Mouse (Mus musculus): ENCODE measurements around the gene Sema5a. TPM values are rescaled to one million over a fixed set of nuclear protein-coding genes. Genes with fewer than 3 reads are reported as not detected.

The Sema5a gene
- polyA plus RNA-seq, 1 experiment from 2014 or later: 8.7 TPM

- Histone ChIP-seq H3K27ac (no peak overlapping the region), H3K36me3 (replicated peaks) (no peaks in the 10 kb centered on the region), H3K4me1 (no peaks in the 10 kb centered on the region), H3K4me3 (no peak overlapping the region), H3K27me3 (replicated peaks) (no peaks in the 10 kb centered on the region), H3K4me2 (no peak overlapping the region), H3K9ac (no peak overlapping the region), H3K9me3 (no peaks in the 10 kb centered on the region)
- WGBS: 80% methylated on average over 1 of the region's 1 CpGs
- ATAC-seq (replicated peaks): no peak
Observed at GRCm38 (mm10) chr15:32494899-32495298, 250.3 kb downstream of the Sema5a start.

GRCm38 (mm10) chr15:32496880-32497279 is 252.3 kb downstream of the Sema5a start:
- Histone ChIP-seq H3K27me3 (replicated peaks) (no peaks in the 10 kb centered on the region), H3K4me1 (no peaks in the 10 kb centered on the region), H3K36me3 (replicated peaks) (no peaks in the 10 kb centered on the region), H3K4me2 (no peak overlapping the region), H3K4me3 (no peak overlapping the region), H3K27ac (no peak overlapping the region), H3K9me3 (no peaks in the 10 kb centered on the region), H3K9ac (no peak overlapping the region)
- WGBS: 77% methylated on average over 4 of the region's 4 CpGs
- no peak for ATAC-seq (replicated peaks)

GRCm38 (mm10) chr15:32505941-32506340 is 261.3 kb downstream of the Sema5a start:
- Histone ChIP-seq H3K27ac (no peak overlapping the region), H3K27me3 (replicated peaks) (no peaks in the 10 kb centered on the region), H3K9me3 (no peaks in the 10 kb centered on the region), H3K9ac (no peak overlapping the region), H3K4me2 (no peak overlapping the region), H3K4me1 (no peaks in the 10 kb centered on the region), H3K36me3 (replicated peaks) (no peaks in the 10 kb centered on the region), H3K4me3 (no peak overlapping the region)
- ATAC-seq (replicated peaks): no peak
- WGBS: 92% methylated on average over 2 of the region's 2 CpGs

- no peaks in the 10 kb centered on the region for H3K27me3 ChIP-seq (replicated peaks)
- H3K4me2 ChIP-seq: no peak overlapping the region
- no peak overlapping the region for H3K9ac ChIP-seq
- H3K4me1 ChIP-seq: no peaks in the 10 kb centered on the region
- no peak overlapping the region for H3K4me3 ChIP-seq
- H3K27ac ChIP-seq: no peak overlapping the region
- H3K36me3 ChIP-seq (replicated peaks): no peaks in the 10 kb centered on the region
- no peak for ATAC-seq (replicated peaks)
- no peaks in the 10 kb centered on the region for H3K9me3 ChIP-seq
Observed at GRCm38 (mm10) chr15:32508282-32508681, 263.7 kb downstream of the Sema5a start.

- Histone ChIP-seq H3K9ac (no peak overlapping the region), H3K36me3 (replicated peaks) (no peaks in the 10 kb centered on the region), H3K27me3 (replicated peaks) (no peaks in the 10 kb centered on the region), H3K27ac (no peak overlapping the region), H3K9me3 (no peaks in the 10 kb centered on the region), H3K4me1 (no peaks in the 10 kb centered on the region), H3K4me3 (no peak overlapping the region), H3K4me2 (no peak overlapping the region)
- 60% methylated on average over 1 of the region's 1 CpGs for WGBS
- no peak for ATAC-seq (replicated peaks)
Observed at GRCm38 (mm10) chr15:32514877-32515276, 270.3 kb downstream of the Sema5a start.

GRCm38 (mm10) chr15:32517954-32518353 is 273.3 kb downstream of the Sema5a start:
- no peak overlapping the region for H3K4me3 ChIP-seq
- H3K9ac ChIP-seq: no peak overlapping the region
- no peaks in the 10 kb centered on the region for H3K36me3 ChIP-seq (replicated peaks)
- H3K27me3 ChIP-seq (replicated peaks): no peaks in the 10 kb centered on the region
- no peaks in the 10 kb centered on the region for H3K9me3 ChIP-seq
- no peak overlapping the region for H3K4me2 ChIP-seq
- WGBS: 76% methylated on average over 2 of the region's 2 CpGs
- ATAC-seq (replicated peaks): no peak
- no peaks in the 10 kb centered on the region for H3K4me1 ChIP-seq
- H3K27ac ChIP-seq: no peak overlapping the region

GRCm38 (mm10) chr15:32532539-32532938 is 287.9 kb downstream of the Sema5a start:
- no peak for ATAC-seq (replicated peaks)
- Histone ChIP-seq H3K27me3 (replicated peaks) (no peaks in the 10 kb centered on the region), H3K4me1 (no peaks in the 10 kb centered on the region), H3K4me3 (no peak overlapping the region), H3K27ac (no peak overlapping the region), H3K4me2 (no peak overlapping the region), H3K9me3 (no peaks in the 10 kb centered on the region), H3K9ac (no peak overlapping the region), H3K36me3 (replicated peaks) (no peaks in the 10 kb centered on the region)
- WGBS: 87% methylated on average over 3 of the region's 3 CpGs

GRCm38 (mm10) chr15:32533541-32534080 is 289.0 kb downstream of the Sema5a start:
- 49% methylated on average over 1 of the region's 1 CpGs for WGBS
- Histone ChIP-seq H3K4me1 (no peaks in the 10 kb centered on the region), H3K27ac (no peak overlapping the region), H3K27me3 (replicated peaks) (no peaks in the 10 kb centered on the region), H3K9ac (no peak overlapping the region), H3K4me3 (no peak overlapping the region), H3K36me3 (replicated peaks) (no peaks in the 10 kb centered on the region), H3K4me2 (no peak overlapping the region), H3K9me3 (no peaks in the 10 kb centered on the region)
- ATAC-seq (replicated peaks): no peak

GRCm38 (mm10) chr15:32536755-32537503 is 292.3 kb downstream of the Sema5a start:
- Histone ChIP-seq H3K27me3 (replicated peaks) (no peaks in the 10 kb centered on the region), H3K9ac (no peak overlapping the region), H3K36me3 (replicated peaks) (no peaks in the 10 kb centered on the region), H3K4me2 (no peak overlapping the region), H3K9me3 (no peaks in the 10 kb centered on the region), H3K4me1 (no peaks in the 10 kb centered on the region), H3K4me3 (no peak overlapping the region), H3K27ac (no peak overlapping the region)
- ATAC-seq (replicated peaks): no peak
- WGBS: 86% methylated on average over 6 of the region's 6 CpGs

GRCm38 (mm10) chr15:32537504-32537792 is 292.8 kb downstream of the Sema5a start:
- Histone ChIP-seq H3K27me3 (replicated peaks) (no peaks in the 10 kb centered on the region), H3K4me3 (no peak overlapping the region), H3K9me3 (no peaks in the 10 kb centered on the region), H3K27ac (no peak overlapping the region), H3K36me3 (replicated peaks) (no peaks in the 10 kb centered on the region), H3K4me2 (no peak overlapping the region), H3K9ac (no peak overlapping the region), H3K4me1 (no peaks in the 10 kb centered on the region)
- WGBS: 95% methylated on average over 2 of the region's 2 CpGs
- ATAC-seq (replicated peaks): no peak

- Histone ChIP-seq H3K36me3 (replicated peaks) (no peaks in the 10 kb centered on the region), H3K9me3 (no peaks in the 10 kb centered on the region), H3K27ac (no peak overlapping the region), H3K4me3 (no peak overlapping the region), H3K27me3 (replicated peaks) (no peaks in the 10 kb centered on the region), H3K4me1 (no peaks in the 10 kb centered on the region), H3K9ac (no peak overlapping the region), H3K4me2 (no peak overlapping the region)
- 79% methylated on average over 3 of the region's 3 CpGs for WGBS
- ATAC-seq (replicated peaks): no peak
Observed at GRCm38 (mm10) chr15:32538092-32538491, 293.5 kb downstream of the Sema5a start.

- no peak overlapping the region for H3K4me2 ChIP-seq
- H3K4me1 ChIP-seq: no peaks in the 10 kb centered on the region
- no peaks in the 10 kb centered on the region for H3K27me3 ChIP-seq (replicated peaks)
- no peak for ATAC-seq (replicated peaks)
- H3K36me3 ChIP-seq (replicated peaks): no peaks in the 10 kb centered on the region
- 80% methylated on average over 1 of the region's 1 CpGs for WGBS
- no peak overlapping the region for H3K27ac ChIP-seq
- no peaks in the 10 kb centered on the region for H3K9me3 ChIP-seq
- H3K9ac ChIP-seq: no peak overlapping the region
- H3K4me3 ChIP-seq: no peak overlapping the region
Observed at GRCm38 (mm10) chr15:32542746-32543145, 298.1 kb downstream of the Sema5a start.

- 90% methylated on average over 3 of the region's 3 CpGs for WGBS
- Histone ChIP-seq H3K4me3 (no peak overlapping the region), H3K36me3 (replicated peaks) (no peaks in the 10 kb centered on the region), H3K4me1 (no peaks in the 10 kb centered on the region), H3K9me3 (no peaks in the 10 kb centered on the region), H3K9ac (no peak overlapping the region), H3K27ac (no peak overlapping the region), H3K4me2 (no peak overlapping the region), H3K27me3 (replicated peaks) (no peaks in the 10 kb centered on the region)
- no peak for ATAC-seq (replicated peaks)
Observed at GRCm38 (mm10) chr15:32543181-32543580, 298.6 kb downstream of the Sema5a start.

Measured in midbrain, embryonic 15.5 days (tissue).